Mouse (Mus musculus) lung, embryonic 15.5 days (tissue): Measurements from ENCODE around the gene Dmbx1. TPM values are rescaled to one million over a fixed set of nuclear protein-coding genes. Genes with fewer than 3 reads are reported as not detected.
A peak's percentile ranks its signal among the peaks of the same experiment; 100 is the strongest.

ENCODE experiments used
- ATAC-seq: fragments of 200-750 bp; cut with Nextera tagmentation; 2 replicates; pipeline ENCODE4 v1.8.0; 2017; ENCODE audit warnings: moderate number of reproducible peaks, borderline replicate concordance; ENCODE audit not compliant: low FRiP score, low TSS enrichment; ENCODE audit errors: extremely low read depth
- H3K27ac ChIP-seq: fragments of 300-500 bp; sonication (generic); 2 replicates; pipeline ENCODE4 v1.5.1; 2015; ENCODE audit warnings: moderate library complexity, mild to moderate bottlenecking, inconsistent platforms
- H3K27me3 ChIP-seq: fragments of 300-500 bp; sonication (generic); 2 replicates; pipeline ENCODE4 v1.6.1; 2015; ENCODE audit warnings: inconsistent platforms
- H3K36me3 ChIP-seq: fragments of 300-500 bp; sonication (generic); 2 replicates; pipeline ENCODE4 v1.6.1; 2015; ENCODE audit warnings: inconsistent platforms
- H3K4me1 ChIP-seq: fragments of 300-500 bp; sonication (generic); 2 replicates; pipeline ENCODE4 v1.6.1; 2015; ENCODE audit warnings: inconsistent platforms
- H3K4me2 ChIP-seq: fragments of 300-500 bp; sonication (generic); 2 replicates; pipeline ENCODE4 v1.6.1; 2015; ENCODE audit warnings: inconsistent platforms, mild to moderate bottlenecking, moderate library complexity
- H3K4me3 ChIP-seq: fragments of 300-500 bp; sonication (generic); 2 replicates; pipeline ENCODE4 v1.5.1; 2015; ENCODE audit warnings: mild to moderate bottlenecking, inconsistent platforms
- H3K9ac ChIP-seq: fragments of 300-500 bp; sonication (generic); 2 replicates; pipeline ENCODE4 v1.6.1; 2015; ENCODE audit warnings: inconsistent platforms
- H3K9me3 ChIP-seq: fragments of 300-500 bp; sonication (generic); 2 replicates; pipeline ENCODE4 v1.6.1; 2016; ENCODE audit warnings: inconsistent platforms
- WGBS: fragments of 180-500 bp; shearing (Covaris S2); methylation state at CpG from one replicate; pipeline ENCODE4 v1.1.7; 2015; 5-methylcytosine and 5-hydroxymethylcytosine counted together
- polyA plus RNA-seq: library from polyadenylated mRNA; unstranded; fragments of >200 nt; fragmentation: Nextera tagmentation; extraction: Ambion mirVana; gene quantifications from 2 replicates; pipeline ENCODE4 v1.2.1, GENCODE M21; 2015

Gene Dmbx1
- polyA plus RNA-seq, result 0.05 TPM in 1 of 2 replicates, not detected in the other

DNA sequence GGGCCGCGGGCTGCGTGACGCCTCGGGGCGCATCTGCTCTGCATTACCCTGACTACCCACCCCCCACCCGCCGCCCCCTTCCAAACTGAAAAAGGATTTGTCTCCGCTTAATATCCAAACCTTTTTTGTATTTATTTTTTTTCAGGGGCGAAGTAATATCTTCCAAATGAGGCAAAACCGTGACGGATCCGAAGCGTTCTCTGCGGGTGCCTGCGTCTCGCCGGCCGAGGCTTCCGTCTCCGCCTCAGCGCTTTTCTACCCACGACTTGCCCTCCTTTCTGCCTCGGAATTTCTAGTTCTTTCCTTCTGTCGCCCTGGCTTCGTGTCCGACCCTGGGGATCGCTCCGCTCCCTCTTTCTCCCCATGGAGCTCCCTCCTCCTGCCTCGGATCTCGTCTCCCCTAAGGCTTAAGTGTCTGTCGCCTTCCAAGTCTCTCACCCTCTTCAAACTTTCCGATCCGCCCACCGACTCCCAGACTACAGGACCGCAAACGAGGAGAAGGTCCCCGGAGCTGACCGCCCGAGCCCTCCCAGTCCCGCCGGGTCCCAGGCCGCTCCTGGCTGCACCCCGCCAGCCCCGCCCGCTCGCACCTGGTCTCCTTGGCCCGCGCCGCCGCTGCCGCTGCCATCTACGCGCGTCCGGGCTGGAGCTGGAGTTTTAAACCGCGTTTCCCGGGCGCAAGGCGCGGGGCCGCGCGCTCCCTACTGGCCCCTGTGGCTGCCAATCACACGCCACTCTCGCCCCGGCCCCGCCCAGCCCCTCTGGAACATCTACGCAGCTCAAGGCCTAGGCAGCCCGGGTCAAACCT is at the start of gene Dmbx1:
Gene Dmbx1, minus strand, starts transcription at position 632 of the 808 bp plus-strand sequence.
- H3K4me1 ChIP-seq, result peaks cover 21% of the 10 kb centered on the region
- no peaks in the 10 kb centered on the region for H3K9me3 ChIP-seq
- H3K9ac ChIP-seq, result no peak within 1 kb of the TSS
- H3K4me2 ChIP-seq, result peak within 1 kb of the TSS; percentile 70
- under 1% methylated on average over 71 of the region's 71 CpGs for WGBS
- no peaks in the 10 kb centered on the region for H3K36me3 ChIP-seq
- peak within 1 kb of the TSS; percentile 38 for H3K4me3 ChIP-seq
- H3K27ac ChIP-seq, result no peak within 1 kb of the TSS
- peaks cover 99% of the 10 kb centered on the region for H3K27me3 ChIP-seq
- ATAC-seq, result no peak; the same call in 1 of the 2 replicates

DNA sequence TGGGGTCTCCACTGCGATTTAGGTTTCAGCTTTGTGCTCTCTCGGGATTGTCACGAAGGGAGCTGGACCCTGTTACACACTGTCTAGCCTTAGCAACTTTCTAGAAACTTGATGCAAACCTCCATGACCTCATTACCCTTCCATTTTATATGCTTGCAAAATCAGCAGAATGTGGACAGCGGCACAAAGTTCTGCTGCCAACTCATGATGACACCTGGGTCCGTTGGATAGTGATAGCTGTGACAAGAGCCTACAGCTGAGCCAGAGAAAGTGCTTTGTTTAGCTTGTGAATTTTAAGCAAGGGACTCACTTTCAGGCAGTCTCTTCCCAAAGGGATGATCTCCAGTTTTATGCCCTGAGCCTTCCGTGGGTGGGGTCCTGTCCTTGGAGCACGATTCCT is 49.7 kb upstream of the Dmbx1 start:
- no peak for ATAC-seq
- 67% methylated on average over 7 of the region's 7 CpGs for WGBS
- Histone ChIP-seq H3K9ac (no peak overlapping the region), H3K4me1 (peaks cover 3% of the 10 kb centered on the region; the same call in 1 of the 2 replicates), H3K4me3 (no peak overlapping the region), H3K27me3 (no peaks in the 10 kb centered on the region), H3K36me3 (no peaks in the 10 kb centered on the region), H3K27ac (no peak overlapping the region), H3K9me3 (no peaks in the 10 kb centered on the region), H3K4me2 (no peak overlapping the region)

DNA sequence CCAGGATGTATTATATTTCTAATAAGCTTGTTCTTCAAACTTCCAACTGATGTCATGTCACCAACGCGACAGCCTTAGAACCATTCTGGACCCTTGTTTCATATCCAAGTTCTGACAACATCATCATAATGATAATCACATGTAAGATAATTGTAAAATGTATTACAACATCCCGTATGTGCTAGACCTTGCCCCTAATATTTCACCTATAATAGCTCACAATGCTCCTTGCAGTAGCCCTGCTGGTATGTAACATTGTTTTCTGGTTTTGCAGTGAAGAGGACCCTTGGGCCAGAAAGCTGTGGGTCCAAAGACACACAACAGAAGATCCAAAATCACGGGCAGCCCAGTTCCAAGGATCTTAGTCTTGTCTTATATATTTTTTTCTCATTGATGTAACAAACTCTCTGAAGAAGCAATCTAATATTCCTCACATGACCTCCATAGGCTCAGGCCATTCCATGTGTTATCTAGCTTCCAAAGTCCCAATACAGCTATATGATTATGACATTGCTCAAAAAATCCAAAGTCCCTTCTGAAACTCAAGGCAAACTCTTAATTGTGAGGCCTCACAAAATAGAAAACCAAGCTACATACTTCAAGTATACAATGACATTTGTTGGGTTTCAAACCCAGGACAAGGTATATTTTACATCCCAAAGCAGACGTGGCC is 48.3 kb upstream of the Dmbx1 start:
- Histone ChIP-seq H3K36me3 (no peaks in the 10 kb centered on the region), H3K27me3 (no peaks in the 10 kb centered on the region; the same call in 1 of the 2 replicates), H3K9me3 (no peaks in the 10 kb centered on the region), H3K4me2 (no peak overlapping the region), H3K4me3 (no peak overlapping the region), H3K9ac (no peak overlapping the region), H3K4me1 (peaks cover 6% of the 10 kb centered on the region; the same call in 1 of the 2 replicates), H3K27ac (no peak overlapping the region)
- no peak for ATAC-seq
- WGBS, result 70% methylated on average over 5 of the region's 5 CpGs

DNA sequence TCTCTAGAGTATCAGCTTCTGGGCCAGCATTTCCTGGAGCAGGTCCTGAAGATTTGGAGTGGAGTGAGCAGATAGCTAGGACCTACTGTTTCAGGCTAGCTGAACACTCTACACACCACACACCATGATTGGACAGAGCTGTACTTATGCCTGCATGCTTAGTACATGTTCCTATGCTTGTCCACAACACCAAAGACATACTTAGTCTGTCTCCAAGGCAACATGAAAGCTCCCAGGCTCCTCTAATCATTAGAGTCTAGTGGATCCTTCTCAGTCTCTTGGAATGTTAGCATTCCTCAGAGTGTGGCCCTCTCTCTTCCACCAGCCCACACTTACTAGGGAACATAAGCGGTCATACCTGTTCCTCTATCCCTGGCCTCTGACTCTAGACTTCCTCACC is 47.7 kb upstream of the Dmbx1 start:
- no peaks in the 10 kb centered on the region; the same call in 1 of the 2 replicates for H3K27me3 ChIP-seq
- no peak overlapping the region for H3K4me3 ChIP-seq
- peaks cover 6% of the 10 kb centered on the region; the same call in 1 of the 2 replicates for H3K4me1 ChIP-seq
- H3K27ac ChIP-seq, result no peak overlapping the region
- H3K36me3 ChIP-seq, result no peaks in the 10 kb centered on the region
- H3K9me3 ChIP-seq, result no peaks in the 10 kb centered on the region
- ATAC-seq, result peak; percentile 43; the same call in 1 of the 2 replicates
- WGBS, result 54% methylated on average over 1 of the region's 1 CpGs
- H3K4me2 ChIP-seq, result no peak overlapping the region
- H3K9ac ChIP-seq, result no peak overlapping the region

DNA sequence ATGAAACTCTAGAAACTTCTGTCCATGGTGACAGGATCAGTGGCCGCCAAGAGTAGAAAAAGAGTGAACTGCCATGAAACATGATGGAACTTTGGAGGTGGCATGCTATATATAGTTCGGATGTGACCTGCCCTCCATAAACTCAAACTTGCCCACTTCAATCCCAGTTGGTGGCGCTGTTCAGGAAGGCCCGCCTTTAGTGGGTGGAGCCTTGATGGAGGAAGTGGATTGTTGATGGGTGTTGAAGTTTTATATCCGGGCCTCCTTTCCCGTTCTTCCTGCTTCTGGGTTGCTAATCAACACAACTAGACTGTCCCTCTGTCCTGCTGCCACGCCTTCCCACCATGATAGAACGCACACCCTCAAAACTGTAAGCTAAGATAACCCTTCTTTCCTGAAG is 45.2 kb upstream of the Dmbx1 start:
- Histone ChIP-seq H3K9ac (no peak overlapping the region), H3K4me1 (peaks cover 6% of the 10 kb centered on the region; the same call in 1 of the 2 replicates), H3K36me3 (no peaks in the 10 kb centered on the region), H3K27me3 (peaks cover 18% of the 10 kb centered on the region), H3K9me3 (no peaks in the 10 kb centered on the region), H3K4me3 (no peak overlapping the region), H3K4me2 (0 out of 2 replicates have a peak overlapping the region, but pooled peaks have one; percentile 10), H3K27ac (no peak overlapping the region)
- ATAC-seq, result no peak
- 31% methylated on average over 8 of the region's 8 CpGs for WGBS

DNA sequence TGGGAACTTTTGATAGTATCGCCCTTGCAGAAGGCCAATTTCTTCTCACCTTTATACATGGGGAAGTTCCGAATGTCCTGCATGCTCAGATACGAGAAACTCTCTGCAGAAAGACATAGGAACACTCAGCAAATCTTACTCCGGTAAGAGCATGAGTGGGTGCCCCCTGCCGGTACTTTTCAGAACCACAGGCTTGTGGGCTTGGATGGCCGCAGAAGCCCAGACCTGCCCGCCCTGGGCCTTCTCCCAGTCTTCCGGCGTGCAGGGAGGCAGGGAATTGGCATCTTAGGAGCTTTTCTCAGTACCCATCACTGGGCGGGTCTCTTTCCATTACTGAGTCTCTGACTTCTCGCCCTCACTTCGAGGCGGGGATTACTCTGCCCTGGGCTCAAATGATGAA is 44.4 kb upstream of the Dmbx1 start:
- peaks cover 12% of the 10 kb centered on the region; the same call in 1 of the 2 replicates for H3K4me1 ChIP-seq
- ATAC-seq, result no peak
- H3K9me3 ChIP-seq, result no peaks in the 10 kb centered on the region
- no peak overlapping the region for H3K9ac ChIP-seq
- 3% methylated on average over 13 of the region's 13 CpGs for WGBS
- no peak overlapping the region for H3K27ac ChIP-seq
- H3K27me3 ChIP-seq, result peaks cover 27% of the 10 kb centered on the region
- H3K36me3 ChIP-seq, result no peaks in the 10 kb centered on the region
- H3K4me2 ChIP-seq, result 0 out of 2 replicates have a peak overlapping the region, but pooled peaks have one; percentile 10
- H3K4me3 ChIP-seq, result no peak overlapping the region

DNA sequence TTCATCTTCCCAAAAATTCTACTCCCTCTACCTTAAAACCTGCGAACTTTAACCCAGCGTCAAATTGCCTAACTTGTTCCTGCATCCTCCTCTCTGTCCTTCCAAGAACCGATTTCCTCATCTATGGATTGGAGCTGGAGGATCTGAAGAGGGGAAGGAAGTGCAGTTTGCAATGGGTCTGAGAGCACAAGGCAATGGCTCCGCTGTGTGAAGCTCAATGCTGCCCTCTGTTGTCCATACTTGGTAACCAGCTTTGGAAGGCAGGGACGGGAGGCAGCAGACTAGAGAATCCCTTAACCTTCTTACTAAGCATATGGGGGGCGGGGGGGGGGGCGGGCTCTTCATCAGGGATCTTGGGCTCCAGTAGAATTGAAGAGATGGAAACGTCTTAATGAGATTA is 41.0 kb upstream of the Dmbx1 start:
- no peak overlapping the region for H3K4me3 ChIP-seq
- H3K4me2 ChIP-seq, result no peak overlapping the region
- H3K9me3 ChIP-seq, result no peaks in the 10 kb centered on the region
- H3K36me3 ChIP-seq, result no peaks in the 10 kb centered on the region
- WGBS, result under 1% methylated on average over 8 of the region's 8 CpGs
- H3K9ac ChIP-seq, result no peak overlapping the region
- no peak for ATAC-seq
- H3K27ac ChIP-seq, result no peak overlapping the region
- H3K4me1 ChIP-seq, result peaks cover 12% of the 10 kb centered on the region; the same call in 1 of the 2 replicates
- peaks cover 61% of the 10 kb centered on the region for H3K27me3 ChIP-seq

DNA sequence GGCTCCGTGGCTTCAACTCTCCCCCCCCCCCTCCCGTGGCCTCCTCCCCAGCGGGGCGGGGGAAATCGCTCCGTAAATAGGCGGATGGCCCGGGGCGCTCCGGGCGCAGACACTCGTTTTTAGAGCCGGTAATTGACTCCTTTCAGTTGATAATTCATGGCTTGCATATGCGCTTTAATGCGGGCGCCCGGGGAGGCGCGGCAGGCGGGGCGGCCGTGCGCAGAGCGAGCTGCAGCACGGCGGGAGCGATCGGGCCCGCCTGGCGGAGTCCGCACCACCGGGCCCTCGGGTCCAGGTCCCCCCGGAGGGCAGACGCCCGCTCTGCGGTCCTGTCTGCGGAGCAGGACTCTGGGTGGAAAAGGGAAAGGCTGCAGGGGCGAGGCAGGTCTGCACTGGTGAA is 39.7 kb upstream of the Dmbx1 start:
- Histone ChIP-seq H3K27me3 (peaks cover 70% of the 10 kb centered on the region), H3K4me3 (peak overlapping the region; percentile 28), H3K36me3 (no peaks in the 10 kb centered on the region), H3K4me2 (peak overlapping the region; percentile 53), H3K9me3 (no peaks in the 10 kb centered on the region), H3K27ac (no peak overlapping the region), H3K4me1 (peaks cover 10% of the 10 kb centered on the region; the same call in 1 of the 2 replicates), H3K9ac (peak overlapping the region; percentile 23; the same call in 1 of the 2 replicates)
- under 1% methylated on average over 39 of the region's 39 CpGs for WGBS
- ATAC-seq, result no peak

DNA sequence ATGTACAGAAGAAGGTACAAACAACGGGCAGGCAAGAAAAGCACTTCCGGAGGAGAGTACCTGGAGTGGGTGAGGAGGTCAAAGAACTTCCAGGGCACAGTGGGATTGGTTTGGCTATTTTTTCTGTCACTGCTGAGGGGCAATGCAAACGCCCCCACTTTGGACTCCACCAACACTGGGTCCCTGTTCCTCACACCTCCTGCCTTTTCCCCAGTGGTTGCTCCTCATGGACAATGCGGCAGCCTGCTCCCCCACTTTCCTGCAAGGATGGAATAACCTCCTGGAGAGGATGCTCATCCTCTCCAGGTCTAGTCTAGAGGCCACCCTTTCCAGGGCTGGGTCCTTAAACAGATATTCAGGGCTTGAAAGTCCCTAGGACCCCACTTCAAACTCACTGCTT is 39.2 kb upstream of the Dmbx1 start:
- Histone ChIP-seq H3K36me3 (no peaks in the 10 kb centered on the region), H3K4me3 (no peak overlapping the region), H3K4me1 (0 out of 2 replicates have a peak, but pooled peaks cover 6% of the 10 kb centered on the region), H3K9ac (no peak overlapping the region), H3K9me3 (no peaks in the 10 kb centered on the region), H3K27ac (no peak overlapping the region), H3K27me3 (peaks cover 75% of the 10 kb centered on the region), H3K4me2 (peak overlapping the region; percentile 53; the same call in 1 of the 2 replicates)
- ATAC-seq, result no peak
- 15% methylated on average over 4 of the region's 4 CpGs for WGBS

DNA sequence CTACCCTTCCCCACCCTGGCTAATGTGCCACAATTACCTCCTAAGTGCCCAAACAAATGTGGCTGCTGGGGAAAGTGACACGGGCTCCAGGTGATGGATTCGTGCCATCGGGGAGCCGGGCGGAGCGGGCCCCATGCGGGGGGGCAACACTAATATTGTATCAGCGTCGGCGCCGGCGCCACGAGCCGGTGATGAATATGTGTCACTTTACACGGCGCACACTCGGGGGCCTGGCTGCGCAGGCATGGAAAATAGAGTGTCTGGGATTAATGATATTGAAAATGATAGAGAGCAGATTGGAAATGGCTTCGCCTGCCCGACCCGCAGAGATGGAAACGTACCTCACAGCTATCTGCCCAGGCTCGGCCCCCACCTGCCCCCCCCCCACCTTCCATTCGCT is 32.8 kb upstream of the Dmbx1 start:
- Histone ChIP-seq H3K4me3 (no peak overlapping the region), H3K27ac (no peak overlapping the region), H3K36me3 (no peaks in the 10 kb centered on the region), H3K4me2 (no peak overlapping the region), H3K4me1 (no peaks in the 10 kb centered on the region), H3K9ac (no peak overlapping the region), H3K27me3 (peaks cover 92% of the 10 kb centered on the region), H3K9me3 (no peaks in the 10 kb centered on the region)
- no peak for ATAC-seq
- 37% methylated on average over 24 of the region's 24 CpGs for WGBS

DNA sequence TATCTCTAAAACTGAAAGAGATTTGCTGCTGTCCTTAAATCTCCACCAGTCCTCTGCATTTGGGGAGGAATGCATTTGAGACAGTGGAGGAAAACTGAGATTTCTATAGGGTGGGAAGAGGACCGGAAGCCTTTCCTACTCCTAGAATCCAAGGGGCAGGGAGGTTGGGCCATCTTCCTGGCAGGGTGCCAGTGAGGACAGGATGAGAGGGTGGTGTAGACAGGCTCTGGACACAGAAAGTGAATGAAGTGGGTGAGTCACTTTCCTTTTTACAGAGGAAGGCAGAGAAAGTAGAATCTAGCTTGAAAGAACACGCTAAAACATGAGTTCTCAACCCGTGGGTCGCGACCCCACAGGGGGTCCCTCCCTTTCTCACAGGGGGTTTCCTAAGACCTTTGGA is 24.7 kb upstream of the Dmbx1 start:
- Histone ChIP-seq H3K4me2 (no peak overlapping the region), H3K9me3 (no peaks in the 10 kb centered on the region), H3K36me3 (no peaks in the 10 kb centered on the region), H3K4me3 (no peak overlapping the region), H3K4me1 (peaks cover 18% of the 10 kb centered on the region), H3K9ac (no peak overlapping the region), H3K27me3 (peaks cover 90% of the 10 kb centered on the region), H3K27ac (no peak overlapping the region)
- no peak for ATAC-seq
- WGBS, result 18% methylated on average over 5 of the region's 5 CpGs

DNA sequence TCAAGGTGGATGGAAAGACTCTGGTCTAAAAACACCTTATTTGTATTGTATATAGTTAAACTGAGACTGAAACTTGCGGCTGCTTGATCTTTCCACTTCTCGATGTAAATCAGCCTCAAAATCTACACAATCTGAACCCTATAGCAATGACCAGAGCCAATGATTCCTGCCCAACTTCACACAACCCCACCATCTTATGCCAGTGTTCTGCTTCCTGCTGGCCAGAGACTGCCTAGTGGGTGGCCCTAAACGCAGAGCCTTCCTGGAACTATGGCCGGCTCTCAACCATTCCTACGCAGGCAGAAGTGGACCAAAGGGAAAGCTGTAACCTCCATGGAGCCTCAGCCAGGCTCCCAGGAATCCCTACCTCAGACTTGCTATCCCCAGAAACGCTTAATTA is 24.0 kb upstream of the Dmbx1 start:
- peaks cover 18% of the 10 kb centered on the region for H3K4me1 ChIP-seq
- H3K27ac ChIP-seq, result no peak overlapping the region
- H3K36me3 ChIP-seq, result no peaks in the 10 kb centered on the region
- H3K4me2 ChIP-seq, result peak overlapping the region; percentile 94
- H3K9ac ChIP-seq, result no peak overlapping the region
- H3K4me3 ChIP-seq, result no peak overlapping the region
- peaks cover 85% of the 10 kb centered on the region for H3K27me3 ChIP-seq
- WGBS, result 26% methylated on average over 6 of the region's 6 CpGs
- no peak for ATAC-seq
- no peaks in the 10 kb centered on the region for H3K9me3 ChIP-seq
